Mouse (Mus musculus): ENCODE data around the gene Ehhadh. TPM values are rescaled to one million over a fixed set of nuclear protein-coding genes. Genes with fewer than 3 reads are reported as not detected.

Gene Ehhadh
- polyA plus RNA-seq, 1 experiment from 2014 or later, result 2.7 TPM

DNA sequence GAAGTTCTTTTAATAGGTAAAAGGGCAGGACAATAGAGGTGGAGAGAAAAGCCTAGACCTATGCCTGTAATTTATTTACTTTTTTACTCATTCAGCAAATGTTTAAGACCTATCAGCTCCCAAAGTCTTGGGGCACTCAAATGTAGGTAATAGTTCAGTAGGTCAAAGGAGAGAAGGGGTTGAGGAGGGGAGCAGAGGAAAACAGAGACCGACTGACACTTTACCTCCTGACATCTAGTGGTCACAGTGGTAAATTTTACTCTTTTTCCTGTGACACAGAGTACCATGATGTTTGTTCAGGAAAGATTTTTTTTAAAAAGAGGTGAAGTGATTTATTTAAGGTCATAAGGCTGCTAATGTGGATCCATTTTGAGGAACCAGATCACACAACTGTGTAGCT lies 2.9 kb upstream of the Ehhadh start:
- Histone ChIP-seq H3K9me3 (ENCODE audit: control insufficient read depth, low read length) (no peaks in the 10 kb centered on the region), H3K4me2 (replicated peaks; ENCODE audit: low read depth, low read length) (no peak overlapping the region), H3K9ac (ENCODE audit: low read depth, low read length) (no peak overlapping the region), H3K4me3 (ENCODE audit: low read depth, low read length) (no peak overlapping the region), H3K27ac (ENCODE audit: low read depth, low read length) (no peak overlapping the region), H3K27me3 (ENCODE audit: control insufficient read depth, insufficient read depth, low read length) (no peaks in the 10 kb centered on the region), H3K4me1 (replicated peaks; ENCODE audit: control insufficient read depth, insufficient read depth, low read length) (no peaks in the 10 kb centered on the region; the same call in 1 of the 2 replicates), H3K36me3 (ENCODE audit: control insufficient read depth, insufficient read depth, low read length) (no peaks in the 10 kb centered on the region)
- WGBS, result 6% methylated on average over 1 of the region's 1 CpGs
- no peak for DNase-seq (ENCODE audit: low spot score)
- no peak for ATAC-seq (ENCODE audit: low FRiP score)

DNA sequence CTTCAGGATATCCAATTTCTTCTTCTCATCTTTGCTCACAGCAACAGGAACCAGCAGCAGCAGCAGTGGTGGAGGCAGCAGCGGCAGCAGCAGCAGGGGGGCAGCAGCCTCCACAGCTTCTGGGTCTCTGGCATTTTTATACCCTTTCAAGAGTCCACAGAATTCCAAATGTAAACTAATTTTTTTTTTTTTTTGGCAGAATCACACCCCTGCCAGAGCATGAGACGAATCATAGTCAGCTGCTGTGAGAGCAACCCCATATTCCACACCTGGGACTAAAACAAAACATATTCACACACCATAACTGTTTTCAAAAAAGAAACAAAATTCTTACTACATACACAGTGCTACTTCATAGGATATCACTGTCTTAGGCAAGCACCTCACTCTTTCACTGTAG lies 1.6 kb upstream of the Ehhadh start:
- H3K27me3 ChIP-seq (ENCODE audit: control insufficient read depth, insufficient read depth, low read length), result no peaks in the 10 kb centered on the region
- no peaks in the 10 kb centered on the region for H3K9me3 ChIP-seq (ENCODE audit: control insufficient read depth, low read length)
- H3K4me1 ChIP-seq (replicated peaks; ENCODE audit: control insufficient read depth, insufficient read depth, low read length), result no peaks in the 10 kb centered on the region; the same call in 1 of the 2 replicates
- H3K4me3 ChIP-seq (ENCODE audit: low read depth, low read length), result no peak overlapping the region
- no peak overlapping the region for H3K27ac ChIP-seq (ENCODE audit: low read depth, low read length)
- no peak overlapping the region for H3K9ac ChIP-seq (ENCODE audit: low read depth, low read length)
- ATAC-seq (ENCODE audit: low FRiP score), result no peak
- H3K4me2 ChIP-seq (replicated peaks; ENCODE audit: low read depth, low read length), result no peak overlapping the region
- no peaks in the 10 kb centered on the region for H3K36me3 ChIP-seq (ENCODE audit: control insufficient read depth, insufficient read depth, low read length)
- no peak for DNase-seq (ENCODE audit: low spot score)
- WGBS, result 83% methylated on average over 2 of the region's 2 CpGs

DNA sequence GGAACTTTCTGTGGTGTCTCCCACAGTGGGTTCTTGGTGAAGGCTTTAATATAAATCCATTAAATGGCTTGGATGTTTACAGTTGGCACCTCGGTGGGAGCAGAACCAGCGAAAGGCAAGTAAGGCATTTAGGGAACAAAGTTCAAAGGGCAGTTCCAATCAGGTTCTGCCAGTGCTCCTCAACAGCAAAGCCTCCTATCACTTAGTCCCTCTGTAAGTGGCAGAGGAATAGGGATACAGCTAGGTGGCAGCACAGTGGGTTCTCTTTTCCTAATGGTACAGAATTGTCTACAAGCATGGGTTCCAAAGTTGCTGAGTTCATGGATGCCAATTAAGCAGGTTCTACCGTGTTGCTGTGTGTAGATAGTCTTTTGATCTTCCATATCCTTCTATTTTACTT lies 974 bp upstream of the Ehhadh start:
- Histone ChIP-seq H3K27me3 (ENCODE audit: control insufficient read depth, insufficient read depth, low read length) (no peaks in the 10 kb centered on the region), H3K36me3 (ENCODE audit: control insufficient read depth, insufficient read depth, low read length) (no peaks in the 10 kb centered on the region), H3K27ac (ENCODE audit: low read depth, low read length) (no peak overlapping the region), H3K4me3 (ENCODE audit: low read depth, low read length) (no peak overlapping the region), H3K9me3 (ENCODE audit: control insufficient read depth, low read length) (no peaks in the 10 kb centered on the region), H3K4me2 (replicated peaks; ENCODE audit: low read depth, low read length) (no peak overlapping the region), H3K4me1 (replicated peaks; ENCODE audit: control insufficient read depth, insufficient read depth, low read length) (no peaks in the 10 kb centered on the region; the same call in 1 of the 2 replicates), H3K9ac (ENCODE audit: low read depth, low read length) (no peak overlapping the region)
- WGBS, result 47% methylated on average over 3 of the region's 3 CpGs
- DNase-seq (ENCODE audit: low spot score) (no peak), ATAC-seq (ENCODE audit: low FRiP score) (no peak)

DNA sequence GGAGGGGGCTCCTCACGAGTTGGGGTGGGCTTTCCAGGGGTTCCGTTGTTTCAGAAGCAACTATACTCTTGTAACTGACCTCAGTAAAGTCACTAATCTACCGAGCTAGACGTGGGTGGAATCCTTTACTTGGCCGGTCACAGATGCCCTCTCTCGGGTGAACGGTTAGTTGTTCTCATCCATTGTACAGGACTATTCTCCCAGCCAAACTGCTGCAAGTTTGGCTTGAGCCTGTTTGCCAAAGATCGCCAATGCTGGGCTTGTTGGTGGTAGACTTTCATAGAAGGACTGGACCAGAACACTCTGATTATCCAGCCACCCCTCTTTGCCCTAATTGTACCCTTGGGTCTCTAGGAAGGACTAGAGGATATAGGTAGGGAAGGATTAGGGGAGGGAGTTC lies 1.3 kb downstream of the Ehhadh start:
- WGBS, result 88% methylated on average over 8 of the region's 8 CpGs
- no peaks in the 10 kb centered on the region for H3K9me3 ChIP-seq (ENCODE audit: control insufficient read depth, low read length)
- H3K4me1 ChIP-seq (replicated peaks; ENCODE audit: control insufficient read depth, insufficient read depth, low read length), result no peaks in the 10 kb centered on the region
- no peaks in the 10 kb centered on the region for H3K27me3 ChIP-seq (ENCODE audit: control insufficient read depth, insufficient read depth, low read length)
- no peak overlapping the region for H3K27ac ChIP-seq (ENCODE audit: low read depth, low read length)
- no peak overlapping the region for H3K9ac ChIP-seq (ENCODE audit: low read depth, low read length)
- H3K4me2 ChIP-seq (replicated peaks; ENCODE audit: low read depth, low read length), result no peak overlapping the region
- DNase-seq (ENCODE audit: low spot score) (no peak), ATAC-seq (ENCODE audit: low FRiP score) (no peak)
- no peak overlapping the region for H3K4me3 ChIP-seq (ENCODE audit: low read depth, low read length)
- H3K36me3 ChIP-seq (ENCODE audit: control insufficient read depth, insufficient read depth, low read length), result no peaks in the 10 kb centered on the region

DNA sequence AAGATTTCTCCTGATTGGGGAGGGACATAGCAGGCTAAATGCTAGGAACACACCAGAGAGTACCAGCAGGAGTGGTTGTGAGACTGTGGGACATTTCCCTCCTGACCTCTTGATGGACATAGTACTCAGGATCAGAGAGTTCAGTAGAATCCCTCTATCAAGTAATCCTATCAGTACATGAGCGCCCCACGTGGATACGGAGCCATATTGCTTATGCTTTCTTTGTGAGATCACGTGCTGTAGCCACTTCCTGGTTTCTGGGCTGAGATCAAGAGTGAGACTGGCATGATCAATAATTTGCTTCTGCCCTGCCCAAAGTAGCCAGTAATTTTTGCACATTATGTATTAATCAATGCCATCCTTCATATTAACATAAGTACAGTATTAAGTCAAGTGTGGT lies 2.6 kb downstream of the Ehhadh start:
- no peaks in the 10 kb centered on the region for H3K27me3 ChIP-seq (ENCODE audit: control insufficient read depth, insufficient read depth, low read length)
- no peak for DNase-seq (ENCODE audit: low spot score)
- no peaks in the 10 kb centered on the region for H3K9me3 ChIP-seq (ENCODE audit: control insufficient read depth, low read length)
- H3K9ac ChIP-seq (ENCODE audit: low read depth, low read length), result no peak overlapping the region
- H3K4me2 ChIP-seq (replicated peaks; ENCODE audit: low read depth, low read length), result no peak overlapping the region
- no peak overlapping the region for H3K4me3 ChIP-seq (ENCODE audit: low read depth, low read length)
- no peaks in the 10 kb centered on the region for H3K36me3 ChIP-seq (ENCODE audit: control insufficient read depth, insufficient read depth, low read length)
- H3K4me1 ChIP-seq (replicated peaks; ENCODE audit: control insufficient read depth, insufficient read depth, low read length), result no peaks in the 10 kb centered on the region
- WGBS, result 83% methylated on average over 4 of the region's 4 CpGs
- no peak overlapping the region for H3K27ac ChIP-seq (ENCODE audit: low read depth, low read length)
- no peak for ATAC-seq (ENCODE audit: low FRiP score)

DNA sequence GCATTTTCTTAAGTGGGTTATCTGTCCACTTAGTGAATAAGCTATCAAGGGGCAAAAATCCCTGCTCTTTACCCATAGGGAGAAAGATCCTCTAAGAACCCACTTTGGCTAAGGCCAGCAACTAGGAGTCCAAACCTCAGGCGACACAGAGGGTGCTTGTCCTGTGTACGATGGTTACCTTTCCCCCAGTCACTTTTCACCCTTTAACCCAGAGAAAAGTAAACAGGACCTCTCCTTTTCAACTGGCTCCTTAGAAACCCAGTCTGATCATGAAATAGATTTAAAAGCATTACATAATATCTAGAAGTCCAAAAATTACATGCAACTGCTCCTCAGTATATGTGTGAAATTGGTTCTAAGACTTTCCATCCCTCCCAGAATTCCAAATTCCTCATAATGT lies 4.8 kb downstream of the Ehhadh start:
- DNase-seq (ENCODE audit: low spot score) (no peak), ATAC-seq (ENCODE audit: low FRiP score) (no peak)
- no peak overlapping the region for H3K9ac ChIP-seq (ENCODE audit: low read depth, low read length)
- no peaks in the 10 kb centered on the region for H3K4me1 ChIP-seq (replicated peaks; ENCODE audit: control insufficient read depth, insufficient read depth, low read length)
- H3K4me2 ChIP-seq (replicated peaks; ENCODE audit: low read depth, low read length), result no peak overlapping the region
- 73% methylated on average over 2 of the region's 2 CpGs for WGBS
- no peaks in the 10 kb centered on the region for H3K27me3 ChIP-seq (ENCODE audit: control insufficient read depth, insufficient read depth, low read length)
- H3K27ac ChIP-seq (ENCODE audit: low read depth, low read length), result no peak overlapping the region
- H3K36me3 ChIP-seq (ENCODE audit: control insufficient read depth, insufficient read depth, low read length), result no peaks in the 10 kb centered on the region
- H3K4me3 ChIP-seq (ENCODE audit: low read depth, low read length), result no peak overlapping the region
- no peaks in the 10 kb centered on the region for H3K9me3 ChIP-seq (ENCODE audit: control insufficient read depth, low read length)

DNA sequence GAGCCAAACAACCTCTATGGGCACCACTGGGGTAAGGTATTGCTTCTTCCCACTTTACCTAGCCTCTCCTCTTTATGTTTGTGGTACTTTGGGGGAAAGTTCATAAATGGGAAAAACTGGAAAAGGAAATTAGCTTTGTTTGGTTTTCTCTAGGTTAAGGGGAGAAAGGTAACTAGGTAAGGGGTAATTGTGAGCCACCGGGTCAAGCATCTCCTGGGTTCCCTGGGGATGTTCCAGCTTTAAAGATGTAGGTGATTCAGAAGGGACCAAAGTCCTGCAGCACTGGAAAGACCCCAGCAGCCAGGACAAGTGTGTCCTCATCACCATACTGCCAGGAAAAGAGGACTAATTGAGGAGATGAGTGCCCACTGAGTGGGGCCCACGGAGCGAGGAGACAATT lies 5.7 kb downstream of the Ehhadh start:
- no peaks in the 10 kb centered on the region for H3K4me1 ChIP-seq (replicated peaks; ENCODE audit: control insufficient read depth, insufficient read depth, low read length)
- no peak overlapping the region for H3K4me2 ChIP-seq (replicated peaks; ENCODE audit: low read depth, low read length)
- no peak overlapping the region for H3K9ac ChIP-seq (ENCODE audit: low read depth, low read length)
- WGBS, result 88% methylated on average over 3 of the region's 3 CpGs
- no peaks in the 10 kb centered on the region for H3K36me3 ChIP-seq (ENCODE audit: control insufficient read depth, insufficient read depth, low read length)
- no peak overlapping the region for H3K27ac ChIP-seq (ENCODE audit: low read depth, low read length)
- H3K9me3 ChIP-seq (ENCODE audit: control insufficient read depth, low read length), result no peaks in the 10 kb centered on the region
- ATAC-seq (ENCODE audit: low FRiP score) (no peak), DNase-seq (ENCODE audit: low spot score) (no peak)
- H3K27me3 ChIP-seq (ENCODE audit: control insufficient read depth, insufficient read depth, low read length), result no peaks in the 10 kb centered on the region
- H3K4me3 ChIP-seq (ENCODE audit: low read depth, low read length), result no peak overlapping the region

DNA sequence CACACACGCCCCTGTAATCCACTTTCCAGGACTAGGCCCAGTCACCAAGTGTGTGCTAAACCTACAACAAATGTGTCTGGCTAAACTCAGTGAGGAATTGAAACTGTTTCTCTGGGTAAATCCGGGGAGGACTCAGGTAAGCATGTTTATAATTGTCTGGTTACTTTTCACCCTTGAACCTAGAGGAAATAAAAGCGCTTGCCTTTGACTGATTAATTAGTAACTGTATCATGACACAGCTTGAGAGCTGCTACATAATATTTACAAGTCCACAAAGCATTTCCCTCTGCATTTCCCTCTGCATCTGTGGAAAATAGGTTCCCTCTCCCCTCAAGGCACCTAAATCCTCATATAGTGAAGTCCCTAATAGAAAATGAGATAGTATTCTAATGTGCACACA lies 6.3 kb downstream of the Ehhadh start:
- Histone ChIP-seq H3K9ac (ENCODE audit: low read depth, low read length) (no peak overlapping the region), H3K36me3 (ENCODE audit: control insufficient read depth, insufficient read depth, low read length) (no peaks in the 10 kb centered on the region), H3K27me3 (ENCODE audit: control insufficient read depth, insufficient read depth, low read length) (no peaks in the 10 kb centered on the region), H3K4me3 (ENCODE audit: low read depth, low read length) (no peak overlapping the region), H3K9me3 (ENCODE audit: control insufficient read depth, low read length) (no peaks in the 10 kb centered on the region), H3K27ac (ENCODE audit: low read depth, low read length) (no peak overlapping the region), H3K4me2 (replicated peaks; ENCODE audit: low read depth, low read length) (no peak overlapping the region), H3K4me1 (replicated peaks; ENCODE audit: control insufficient read depth, insufficient read depth, low read length) (no peaks in the 10 kb centered on the region)
- WGBS, result 79% methylated on average over 3 of the region's 3 CpGs
- ATAC-seq (ENCODE audit: low FRiP score) (no peak), DNase-seq (ENCODE audit: low spot score) (no peak)

DNA sequence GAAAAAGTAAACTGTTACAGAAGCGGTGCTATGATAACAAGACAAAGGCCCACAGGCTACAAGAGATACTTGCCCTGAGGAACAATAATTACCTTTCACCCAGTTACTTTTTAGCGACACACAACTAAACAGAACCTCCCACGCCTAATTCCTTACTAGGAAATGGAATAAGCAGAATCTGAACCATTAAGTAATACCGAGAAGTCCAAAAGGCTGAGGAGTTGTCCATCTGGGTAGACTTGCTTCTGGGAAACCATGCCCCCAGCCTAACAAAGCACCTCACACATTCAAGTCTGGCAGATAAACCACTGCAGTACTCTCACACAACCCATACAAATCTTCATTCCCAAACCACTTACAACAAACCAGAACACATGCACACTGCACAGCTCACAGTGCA lies 8.5 kb downstream of the Ehhadh start:
- H3K4me3 ChIP-seq (ENCODE audit: low read depth, low read length), result no peak overlapping the region
- WGBS, result 90% methylated on average over 4 of the region's 4 CpGs
- H3K9me3 ChIP-seq (ENCODE audit: control insufficient read depth, low read length), result no peaks in the 10 kb centered on the region
- H3K36me3 ChIP-seq (ENCODE audit: control insufficient read depth, insufficient read depth, low read length), result no peaks in the 10 kb centered on the region
- H3K4me2 ChIP-seq (replicated peaks; ENCODE audit: low read depth, low read length), result no peak overlapping the region
- no peak overlapping the region for H3K27ac ChIP-seq (ENCODE audit: low read depth, low read length)
- H3K9ac ChIP-seq (ENCODE audit: low read depth, low read length), result no peak overlapping the region
- DNase-seq (ENCODE audit: low spot score), result no peak
- no peak for ATAC-seq (ENCODE audit: low FRiP score)
- H3K4me1 ChIP-seq (replicated peaks; ENCODE audit: control insufficient read depth, insufficient read depth, low read length), result no peaks in the 10 kb centered on the region
- no peaks in the 10 kb centered on the region for H3K27me3 ChIP-seq (ENCODE audit: control insufficient read depth, insufficient read depth, low read length)
